Mouse (Mus musculus): Measurements from ENCODE around the gene Gm20683. TPM values are rescaled to one million over a fixed set of nuclear protein-coding genes. Genes with fewer than 3 reads are reported as not detected.

The Gm20683 gene
- total RNA-seq, 1 experiment from 2014 or later: 12.8 TPM

DNA sequence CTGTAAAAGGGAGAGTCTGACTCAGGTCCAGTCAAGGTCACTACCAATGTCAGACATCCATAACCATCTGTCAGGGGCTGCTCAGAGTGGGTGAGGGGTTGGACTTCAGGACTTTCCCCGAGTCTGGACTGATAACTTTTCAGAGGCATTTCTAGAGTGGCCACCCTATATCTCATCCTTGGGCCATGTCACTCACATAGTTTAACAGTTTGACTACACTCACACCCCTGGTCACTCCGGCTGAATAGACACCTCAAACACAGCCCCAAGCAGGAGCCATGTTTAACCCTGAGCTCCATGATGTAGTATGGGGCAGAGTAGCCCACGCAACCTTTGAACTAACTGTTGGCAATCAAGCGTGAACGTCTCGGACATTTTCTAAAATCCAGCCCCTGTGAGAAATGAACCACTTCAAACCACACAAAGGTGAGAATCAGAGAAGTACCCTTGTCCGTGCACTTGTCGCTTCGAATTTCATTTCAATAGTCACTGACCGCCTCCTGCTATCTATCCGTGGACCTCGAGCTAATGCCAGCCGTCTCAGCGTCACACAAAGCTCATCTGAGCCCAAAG lies 32.7 kb upstream of the Gm20683 start:
- DNase-seq: no peak

DNA sequence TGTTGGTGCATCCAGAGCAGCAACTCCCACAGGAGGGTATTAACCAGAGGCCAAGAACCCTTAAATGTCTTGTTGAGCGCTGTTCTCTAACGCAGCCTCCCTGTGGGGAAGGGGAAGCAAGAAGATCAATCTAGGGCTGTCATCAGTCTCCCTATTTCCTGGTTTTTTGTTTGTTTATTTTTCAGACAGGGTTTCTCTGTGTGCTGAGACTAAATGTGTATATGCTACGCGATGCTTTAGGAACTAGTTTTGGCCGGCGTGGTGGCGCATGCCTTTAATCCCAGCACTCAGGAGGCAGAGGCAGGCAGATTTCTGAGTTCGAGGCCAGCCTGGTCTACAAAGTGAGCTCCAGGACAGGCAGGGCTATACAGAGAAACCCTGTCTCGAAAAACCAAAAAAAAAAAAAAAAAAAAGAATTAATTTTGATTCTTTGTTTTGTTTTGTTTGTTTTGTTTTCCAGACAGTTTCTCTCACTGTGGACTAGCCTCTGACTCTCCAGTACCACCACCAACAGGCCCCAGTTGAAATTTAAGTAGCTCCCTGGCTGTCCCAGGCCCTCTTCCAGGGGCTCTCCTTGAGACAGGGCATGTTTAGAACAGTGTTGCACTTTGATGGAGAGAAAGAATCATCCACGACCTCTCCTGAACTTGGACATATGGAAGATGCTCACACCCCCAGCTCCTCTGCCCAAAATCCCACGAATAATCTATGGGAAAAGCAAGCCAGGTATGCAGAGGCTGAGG lies 32.0 kb upstream of the Gm20683 start:
- no peak for DNase-seq

DNA sequence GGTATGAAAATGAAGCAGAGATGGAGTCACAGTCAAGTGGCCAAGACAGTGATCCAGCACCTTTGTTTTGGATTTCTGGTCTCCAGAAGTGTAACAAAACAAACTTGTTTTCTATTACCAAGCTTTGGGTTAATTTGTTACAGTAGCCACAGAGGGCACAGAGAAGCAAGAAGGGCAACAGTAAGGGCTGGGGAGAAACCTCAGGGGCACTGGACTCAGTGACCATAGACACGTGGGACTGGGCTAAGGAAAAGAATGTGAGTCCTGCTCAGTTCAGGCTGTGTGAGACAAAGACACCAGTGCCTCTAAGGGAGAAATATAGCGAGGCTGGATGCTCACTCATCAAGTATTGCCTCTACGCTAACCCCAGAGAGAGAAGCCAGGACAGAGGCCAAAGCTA lies 31.1 kb upstream of the Gm20683 start:
- no peak for DNase-seq

DNA sequence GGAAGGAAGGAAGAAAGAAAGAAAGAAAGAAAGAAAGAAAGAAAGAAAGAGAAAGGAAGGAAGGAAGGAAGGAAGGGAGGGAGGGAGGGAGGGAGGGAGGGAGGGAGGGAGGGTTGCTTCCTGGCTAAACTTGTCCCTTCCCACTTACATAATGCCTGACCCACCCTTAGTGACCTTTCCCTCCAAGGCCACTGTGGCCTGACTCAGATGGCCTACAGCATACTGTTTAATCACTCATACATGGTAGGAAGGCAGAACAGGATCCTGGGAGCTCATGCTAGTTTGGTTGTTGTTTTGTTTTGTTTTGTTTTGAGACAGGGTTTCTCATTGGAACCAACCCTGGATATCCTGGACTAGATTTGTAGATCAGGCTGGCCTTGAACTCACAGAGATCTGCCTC lies 30.0 kb upstream of the Gm20683 start:
- peak; percentile 62 for DNase-seq

DNA sequence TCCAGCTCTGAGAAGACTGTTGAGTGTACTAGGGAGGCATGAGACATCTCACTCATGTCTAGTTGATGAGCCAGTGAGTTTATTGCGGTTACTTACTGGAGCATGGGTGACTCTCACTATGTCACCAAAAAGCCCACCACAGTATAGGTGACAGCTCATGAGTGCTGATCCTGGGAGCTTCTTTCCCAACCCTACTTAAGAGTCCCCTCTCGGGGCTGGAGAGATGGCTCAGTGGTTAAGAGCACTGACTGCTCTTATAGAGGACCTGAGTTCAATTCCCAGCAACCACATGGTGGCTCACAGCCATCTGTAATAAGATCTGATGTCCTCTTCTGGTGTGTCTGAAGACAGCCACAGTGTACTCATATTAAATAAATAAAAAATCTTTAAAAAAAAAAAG lies 28.4 kb upstream of the Gm20683 start:
- DNase-seq: no peak

DNA sequence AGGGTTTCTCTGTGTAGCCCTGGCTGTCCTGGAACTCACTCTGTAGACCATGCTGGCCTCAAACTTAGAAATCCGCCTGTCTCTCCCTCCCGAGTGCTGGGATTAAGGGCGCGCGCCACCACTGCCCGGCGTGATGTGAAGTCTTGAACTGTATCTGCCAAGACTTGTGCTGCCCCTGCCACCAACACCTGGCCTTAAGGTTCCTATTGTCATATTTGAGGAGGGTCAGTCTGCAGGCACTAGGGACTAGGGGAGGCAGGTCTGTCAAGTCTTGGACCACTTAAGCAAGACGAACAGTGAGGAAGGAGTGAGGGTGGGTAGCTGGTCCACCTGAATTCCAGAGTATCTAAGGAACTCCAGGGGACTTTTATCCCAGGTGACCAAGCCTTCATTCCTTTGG lies 27.9 kb upstream of the Gm20683 start:
- no peak for DNase-seq

DNA sequence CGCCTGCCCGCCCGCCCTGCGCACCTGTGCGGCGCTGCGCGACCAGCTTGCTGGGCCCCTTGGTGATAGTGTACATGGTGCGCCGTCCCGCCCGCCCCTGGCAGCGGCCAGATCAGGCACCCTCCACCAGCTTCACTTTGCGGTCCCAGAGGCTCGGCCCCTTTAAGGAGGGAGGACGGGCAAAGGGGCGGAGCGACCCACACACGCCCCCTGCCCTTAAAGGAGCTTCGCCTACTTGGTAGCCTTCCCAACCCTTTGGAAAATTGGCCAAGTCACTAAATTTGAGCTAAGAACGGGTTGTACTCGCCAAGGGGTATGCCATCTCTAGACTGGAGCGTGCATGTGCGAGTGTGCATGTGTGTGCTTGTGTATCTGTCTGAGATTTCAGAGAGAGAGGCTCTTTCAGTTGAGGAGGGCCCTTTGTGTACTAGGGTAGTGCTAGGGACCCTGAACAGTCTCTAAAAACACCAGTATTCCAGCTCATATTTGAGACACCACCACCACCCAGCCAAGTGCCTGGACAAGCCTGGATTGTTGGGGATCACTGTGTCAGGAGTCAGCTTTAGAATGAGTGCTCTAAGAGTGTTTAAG lies 27.1 kb upstream of the Gm20683 start, which contains the start of gene Mcrip2:
Mcrip2 (minus strand) TSS at position 164 of the 591 bp plus-strand sequence.
- DNase-seq: peak; percentile 88

DNA sequence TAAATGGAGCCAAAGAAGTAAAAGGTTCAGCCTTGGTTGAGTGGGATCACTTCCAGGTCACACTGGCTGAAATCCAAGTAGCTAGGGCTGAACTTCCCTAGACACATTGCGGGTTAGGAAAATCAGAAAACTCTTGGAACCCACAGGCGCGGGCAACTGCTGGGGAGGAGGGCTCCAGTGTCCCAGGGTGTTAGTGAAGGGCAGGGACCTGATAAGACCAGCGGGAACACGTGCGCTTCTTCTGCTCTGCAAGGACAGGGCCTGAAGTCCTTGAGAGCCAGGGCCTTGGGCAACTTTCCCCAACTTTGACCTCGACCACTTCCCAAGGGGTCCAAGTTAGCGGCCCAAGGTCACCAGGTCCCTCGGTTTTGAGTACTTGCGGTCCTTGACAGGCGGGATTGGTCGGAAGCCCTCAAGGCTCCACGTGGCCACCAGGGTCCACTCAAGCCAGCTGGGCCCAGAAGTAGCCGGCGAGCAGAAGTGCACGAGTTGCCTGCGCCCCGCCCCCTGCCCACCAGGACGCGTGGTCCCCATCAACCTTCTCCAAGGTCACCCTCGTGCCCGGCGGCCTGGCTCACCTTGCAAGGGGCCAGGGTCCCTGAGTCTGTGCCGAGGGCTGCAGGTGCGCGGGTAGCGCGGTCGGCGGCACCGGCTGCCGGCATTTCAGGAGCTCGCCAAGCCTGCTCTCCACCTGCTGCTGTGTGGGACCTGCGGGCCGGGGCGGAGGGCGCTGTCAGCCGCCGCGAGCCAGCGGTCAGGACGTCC lies 26.5 kb upstream of the Gm20683 start:
- peak; percentile 71 for DNase-seq

DNA sequence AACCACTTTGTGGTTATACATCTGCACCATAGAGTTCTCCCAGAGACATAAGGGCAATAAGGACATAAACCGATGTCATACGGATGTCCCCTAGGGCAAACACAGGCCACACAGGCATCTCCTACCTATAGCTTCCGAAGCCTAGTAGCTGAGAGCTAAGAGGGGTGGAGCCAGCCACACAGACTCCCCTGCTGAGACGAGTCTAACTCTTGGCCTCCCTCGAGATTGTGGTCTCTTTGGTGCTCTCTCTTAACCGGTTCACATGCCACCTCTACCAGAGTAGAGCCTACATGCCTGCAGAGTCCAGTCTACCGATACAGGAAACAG lies 25.9 kb upstream of the Gm20683 start:
- no peak for DNase-seq

DNA sequence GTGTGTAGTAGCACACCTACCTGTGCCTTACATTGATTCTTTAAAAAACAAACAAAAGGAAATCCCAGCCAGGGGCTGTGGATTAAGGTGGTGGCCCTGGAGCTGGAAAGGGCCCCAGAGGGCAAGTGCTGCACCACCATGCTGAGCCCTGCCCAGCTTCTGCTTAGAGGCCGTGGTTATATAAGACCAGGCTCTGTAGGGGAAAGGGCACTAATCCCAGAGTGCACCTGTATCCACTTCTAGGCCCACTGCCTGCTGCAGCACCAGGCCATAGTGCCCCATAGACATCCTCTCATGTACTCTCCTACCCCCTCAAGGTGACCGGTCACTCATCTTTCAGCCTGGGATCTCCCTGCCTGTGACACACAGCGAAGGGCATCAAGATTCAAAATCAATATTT lies 24.6 kb upstream of the Gm20683 start:
- no peak for DNase-seq

DNA sequence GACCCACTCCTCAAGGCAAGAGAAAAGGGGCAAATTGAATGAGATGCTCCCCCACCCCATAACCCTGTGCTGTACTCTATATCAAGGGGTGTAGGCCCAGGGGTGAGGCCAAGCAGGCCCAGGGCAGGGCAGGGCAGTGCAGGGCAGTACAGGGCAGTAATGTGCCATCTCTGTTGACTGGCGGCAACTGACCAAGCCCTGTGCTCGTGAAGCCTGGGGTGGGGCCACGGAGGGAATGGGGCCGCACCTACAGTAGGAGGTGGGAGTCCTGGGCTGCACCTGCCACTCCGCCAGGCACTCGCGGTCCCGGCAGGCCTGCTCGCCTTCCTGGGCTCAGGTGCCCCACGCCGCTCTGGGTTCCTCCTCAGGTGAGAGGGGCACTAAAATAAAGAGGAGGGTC lies 23.7 kb upstream of the Gm20683 start:
- no peak for DNase-seq

DNA sequence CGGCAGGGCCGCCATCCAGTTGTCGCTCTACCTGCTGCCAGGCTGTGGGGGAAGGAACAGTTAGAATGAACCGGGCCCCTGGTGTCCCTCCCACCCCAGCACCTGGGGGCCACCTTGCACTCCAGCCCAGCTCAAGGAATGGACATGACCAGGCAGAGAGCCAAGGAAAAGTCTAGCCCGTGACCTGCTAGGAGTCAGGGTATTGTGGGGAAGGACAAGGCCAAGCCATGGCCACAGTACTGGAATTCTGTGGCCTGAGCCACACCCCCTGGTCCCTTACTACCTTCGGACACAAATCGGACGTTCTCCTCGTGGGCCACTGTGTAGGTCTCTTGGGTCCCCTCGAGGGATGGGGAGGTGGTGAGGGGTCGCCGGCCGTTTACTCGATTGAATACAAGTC lies 22.7 kb upstream of the Gm20683 start:
- DNase-seq: no peak

DNA sequence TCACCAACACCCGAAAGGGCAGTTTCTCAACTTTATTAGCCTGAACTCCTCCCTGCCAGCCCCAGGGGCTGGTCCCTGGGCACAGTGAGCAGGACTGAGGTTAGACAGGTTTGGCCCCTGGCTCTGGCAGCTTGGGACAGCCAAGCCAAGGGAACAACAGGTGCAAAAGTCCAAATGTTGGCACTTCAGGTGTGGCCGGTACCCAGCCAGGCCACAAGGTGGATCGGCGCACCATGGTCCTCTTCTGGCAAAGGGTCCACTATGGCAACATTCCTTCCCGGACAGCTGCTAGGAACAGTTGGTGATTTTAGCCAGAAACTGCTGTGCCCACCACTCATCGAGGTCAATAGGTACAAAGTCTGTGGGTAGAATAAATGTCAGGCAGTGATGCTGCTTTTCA lies 22.1 kb upstream of the Gm20683 start:
- no peak for DNase-seq

DNA sequence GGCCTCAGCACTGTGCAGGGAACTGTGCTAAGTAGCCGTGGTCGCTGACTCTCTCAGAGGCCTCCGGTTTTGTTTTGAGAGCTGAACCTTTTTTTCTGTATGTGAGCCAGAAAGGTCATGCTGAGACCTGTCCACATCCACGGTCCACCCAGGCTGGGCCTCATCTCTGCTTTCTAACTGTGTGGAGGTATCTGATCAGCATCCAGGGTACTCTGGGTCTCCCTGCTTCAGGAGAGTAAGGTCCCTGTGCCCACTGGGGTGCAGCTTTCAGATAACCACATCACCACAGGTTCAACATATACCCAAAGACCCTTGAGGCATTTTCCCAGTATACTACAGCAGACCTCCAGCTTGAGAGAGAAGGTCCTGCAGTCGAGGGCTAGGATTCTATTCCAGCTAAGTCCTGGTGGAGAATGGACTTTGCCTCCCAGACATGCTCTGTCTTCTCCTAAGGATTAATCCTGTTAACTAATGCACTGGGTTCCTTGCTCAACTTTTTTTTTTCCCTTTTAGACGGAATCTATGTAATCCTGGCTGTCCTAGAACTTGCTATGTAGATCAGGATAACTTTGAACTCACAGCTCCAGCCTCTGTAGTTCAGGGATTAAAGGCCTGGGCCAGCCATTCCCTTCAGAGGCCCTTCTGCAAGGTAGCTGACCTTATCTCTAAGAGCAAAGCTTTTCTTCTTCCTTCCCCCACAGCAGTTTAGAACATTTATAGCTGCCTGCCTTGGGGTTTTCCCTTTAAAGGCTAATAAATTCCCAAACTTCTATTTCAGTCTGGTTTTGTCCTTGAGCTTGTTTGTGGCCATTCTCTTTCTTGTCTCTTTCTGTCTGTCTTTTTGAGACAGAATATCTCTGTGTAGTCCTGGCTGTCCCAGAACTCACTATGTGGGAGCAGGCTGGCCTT lies 20.4 kb upstream of the Gm20683 start:
- no peak for DNase-seq

DNA sequence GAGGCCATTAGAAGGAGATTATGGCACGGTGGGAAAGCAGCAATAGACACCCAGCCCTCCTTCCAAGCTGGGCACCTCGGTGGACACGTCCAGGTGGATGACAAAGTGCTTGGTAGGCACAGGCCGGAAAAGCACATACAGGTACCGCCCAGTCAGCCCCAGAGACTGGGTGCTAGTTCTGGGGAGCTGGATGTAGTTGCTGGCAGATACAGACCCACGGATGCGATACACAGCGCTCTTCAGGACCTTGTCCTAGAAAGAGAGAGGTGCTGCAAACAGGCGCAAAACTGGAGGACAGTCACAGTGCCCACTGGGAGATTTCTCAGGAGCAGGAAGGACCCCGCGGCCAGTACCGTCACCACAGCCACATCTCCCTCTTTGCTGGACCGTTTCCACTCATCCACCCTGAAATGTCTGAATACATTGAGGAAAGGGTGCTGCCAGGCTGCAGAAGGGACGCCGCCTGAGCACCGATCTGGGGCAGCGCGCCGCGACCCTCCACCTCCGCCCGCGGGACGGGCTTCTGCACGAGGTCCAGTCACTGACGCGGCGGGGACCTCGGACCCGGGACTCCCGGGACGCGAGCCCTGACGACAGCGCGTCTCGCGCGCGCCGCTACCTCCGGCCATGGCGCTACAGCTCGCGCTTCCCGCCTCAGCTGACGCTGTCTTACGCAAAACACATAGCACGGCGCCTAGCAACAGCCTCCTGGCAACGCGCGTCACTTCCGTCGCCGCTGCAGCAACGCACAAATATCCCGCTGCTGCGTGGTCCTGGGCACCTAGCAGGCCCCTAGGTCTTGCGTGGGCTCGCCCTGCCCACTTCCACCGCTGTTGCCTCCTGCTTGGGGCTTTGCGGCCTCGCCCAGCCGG lies 19.5 kb upstream of the Gm20683 start, which contains the start of gene Wdr90:
Wdr90 (minus strand) TSS at position 670 of the 872 bp plus-strand sequence.
- peak; percentile 91 for DNase-seq

DNA sequence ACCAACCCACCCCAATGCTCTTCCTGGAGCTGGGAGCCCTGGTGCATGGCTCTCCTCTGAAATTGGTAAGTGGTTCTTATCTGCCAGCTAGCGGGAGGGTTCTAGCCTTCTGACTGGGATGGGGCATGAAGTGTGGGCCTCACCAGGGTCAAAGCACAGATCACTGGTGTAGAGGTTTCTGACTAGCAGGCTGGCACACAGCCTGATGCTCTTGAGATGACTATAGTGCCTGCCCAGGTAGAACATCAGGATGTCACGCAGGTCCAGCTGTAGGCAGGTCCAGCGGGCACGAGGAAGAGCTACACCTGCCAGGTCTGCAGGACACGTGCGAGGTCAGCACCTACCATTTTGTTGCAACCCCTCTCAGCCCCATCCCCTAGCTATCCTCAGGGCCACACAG lies 18.7 kb upstream of the Gm20683 start:
- DNase-seq: no peak

DNA sequence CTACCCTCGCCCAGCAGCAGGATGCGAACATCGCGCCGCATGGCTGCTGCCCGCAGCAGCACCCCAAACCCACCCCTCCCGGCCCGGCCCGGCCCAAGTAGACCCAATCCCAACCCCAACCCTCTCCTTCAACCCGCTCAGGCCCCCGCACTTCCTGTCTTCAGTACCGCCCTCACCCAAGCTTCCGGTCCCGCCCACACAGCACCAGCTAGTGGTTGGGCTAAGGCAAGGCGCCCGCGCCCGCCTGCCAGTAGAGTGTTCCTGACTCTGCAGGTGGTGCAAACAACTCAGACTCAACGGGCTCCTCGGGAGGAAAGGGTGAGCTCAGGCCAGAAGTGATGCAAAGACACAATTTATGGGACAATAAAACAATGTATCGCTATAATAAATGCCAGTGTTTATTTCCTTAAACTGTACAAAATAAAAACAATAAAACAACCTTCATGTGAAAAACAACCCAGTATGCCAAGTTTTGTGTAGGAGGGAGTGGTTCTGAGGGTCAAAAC lies 2.9 kb upstream of the Gm20683 start, which contains the start of gene Rhot2:
Rhot2 (minus strand) TSS at position 456 of the 506 bp plus-strand sequence.
- DNase-seq: peak; percentile 95

DNA sequence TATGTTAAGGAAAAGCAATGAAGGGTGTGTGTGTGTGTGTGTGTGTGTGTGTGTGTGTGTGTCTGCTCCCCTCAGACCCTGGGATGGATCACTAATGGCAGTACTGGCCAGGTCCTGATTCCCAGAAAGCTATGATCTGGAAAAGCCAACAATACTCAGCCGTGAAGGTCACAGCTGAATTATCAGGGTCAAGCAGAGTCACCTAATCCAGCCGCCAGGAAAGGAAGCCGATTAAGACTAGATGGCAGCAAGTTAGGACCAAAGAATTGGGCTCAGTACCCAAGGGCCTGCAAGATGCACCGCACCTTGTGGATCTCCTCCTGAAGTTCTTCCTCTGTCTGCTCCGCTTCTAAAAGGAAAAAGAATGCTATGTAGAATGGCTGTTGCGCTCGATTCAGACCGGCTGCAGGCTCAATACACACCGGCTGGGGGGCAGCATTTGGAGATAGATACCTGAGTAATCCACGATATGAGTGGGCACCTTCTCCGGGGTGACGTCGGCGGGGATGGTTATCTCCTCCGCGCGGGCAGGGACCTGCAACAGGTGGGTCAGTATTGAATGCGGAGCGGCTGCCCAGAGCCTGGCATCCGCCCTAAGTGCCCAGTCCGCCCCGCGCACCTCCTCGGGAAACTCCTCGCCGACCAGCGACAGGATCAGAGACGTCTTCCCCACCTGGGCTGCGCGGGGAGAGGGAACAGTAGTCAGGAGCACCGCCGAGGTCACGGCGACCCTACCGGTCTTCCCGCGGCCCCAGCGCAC lies 2.3 kb upstream of the Gm20683 start:
- no peak for DNase-seq

DNA sequence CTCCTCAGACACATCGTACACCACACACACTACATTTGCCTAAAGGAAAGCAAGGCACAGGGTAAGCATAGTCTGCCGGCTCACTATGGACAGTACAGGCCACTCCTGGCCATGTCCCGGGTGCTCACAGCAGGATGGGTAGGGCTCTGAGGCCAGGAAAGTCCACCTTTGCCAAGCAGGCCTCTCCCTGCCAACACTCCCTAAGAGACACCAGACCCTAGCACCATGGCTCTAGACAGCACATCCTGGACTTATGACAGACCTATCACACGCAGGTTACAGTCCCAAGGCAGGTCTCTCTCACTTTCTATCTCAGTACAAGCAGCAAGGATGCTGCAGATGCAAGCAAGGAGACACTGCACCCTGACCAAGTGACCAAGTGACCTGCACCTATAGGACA lies 1.6 kb upstream of the Gm20683 start:
- DNase-seq: no peak

DNA sequence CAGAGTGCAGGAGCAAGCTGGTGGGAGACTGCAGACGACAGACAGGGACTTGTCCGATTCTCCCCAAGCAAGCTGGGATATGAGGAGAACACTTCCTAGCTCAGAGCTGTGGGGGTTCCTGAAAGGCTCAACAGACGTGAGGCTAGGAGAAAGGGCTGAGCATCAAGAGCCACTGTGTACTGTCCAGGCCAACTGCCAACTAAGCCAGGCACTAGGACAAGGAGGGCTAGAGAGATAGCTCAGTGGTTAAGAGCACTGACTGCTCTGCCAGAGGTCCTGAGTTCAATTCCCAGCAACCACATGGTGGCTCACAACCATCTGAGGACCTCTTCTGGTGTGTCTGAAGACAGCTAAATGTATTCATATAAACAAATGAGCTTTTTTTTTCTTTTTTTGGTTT lies 946 bp upstream of the Gm20683 start:
- DNase-seq: no peak

Data from adrenal gland, postnatal 25 days (tissue).